Mouse (Mus musculus) limb, embryonic 15.5 days (tissue): ENCODE measurements around the gene Pou1f1. TPM values are rescaled to one million over a fixed set of nuclear protein-coding genes. Genes with fewer than 3 reads are reported as not detected.
A peak's percentile ranks its signal among the peaks of the same experiment; 100 is the strongest.

ENCODE experiments used
- ATAC-seq: fragments of 200-750 bp; cut with Nextera tagmentation; 2 replicates; pipeline ENCODE4 v1.8.0; 2017; ENCODE audit warnings: low read depth, moderate TSS enrichment; ENCODE audit not compliant: insufficient number of reproducible peaks, low FRiP score, low TSS enrichment
- H3K27ac ChIP-seq: fragments of 300-500 bp; sonication (generic); 2 replicates; pipeline ENCODE4 v1.5.1; 2015; ENCODE audit warnings: moderate library complexity, mild to moderate bottlenecking, inconsistent platforms
- H3K27me3 ChIP-seq: fragments of 300-500 bp; sonication (generic); 2 replicates; pipeline ENCODE4 v1.6.1; 2015; ENCODE audit warnings: inconsistent platforms
- H3K36me3 ChIP-seq: fragments of 300-500 bp; sonication (generic); 2 replicates; pipeline ENCODE4 v1.6.1; 2015; ENCODE audit warnings: inconsistent platforms
- H3K4me1 ChIP-seq: fragments of 300-500 bp; sonication (generic); 2 replicates; pipeline ENCODE4 v1.6.1; 2015; ENCODE audit warnings: inconsistent platforms
- H3K4me2 ChIP-seq: fragments of 300-500 bp; sonication (generic); 2 replicates; pipeline ENCODE4 v1.6.1; 2015; ENCODE audit warnings: mild to moderate bottlenecking, inconsistent platforms
- H3K4me3 ChIP-seq: fragments of 300-500 bp; sonication (generic); 2 replicates; pipeline ENCODE4 v1.5.1; 2015; ENCODE audit warnings: mild to moderate bottlenecking, inconsistent platforms
- H3K9ac ChIP-seq: fragments of 300-500 bp; sonication (generic); 2 replicates; pipeline ENCODE4 v1.6.1; 2015; ENCODE audit warnings: inconsistent platforms
- H3K9me3 ChIP-seq: fragments of 300-500 bp; sonication (generic); 2 replicates; pipeline ENCODE4 v1.6.1; 2016; ENCODE audit warnings: inconsistent platforms
- WGBS: fragments of 180-500 bp; shearing (Covaris S2); methylation state at CpG from one replicate; pipeline ENCODE4 v1.1.7; 2015; 5-methylcytosine and 5-hydroxymethylcytosine counted together
- polyA plus RNA-seq: library from polyadenylated mRNA; unstranded; fragments of >200 nt; fragmentation: Nextera tagmentation; extraction: Ambion mirVana; gene quantifications from 2 replicates; pipeline ENCODE4 v1.2.1, GENCODE M21; 2015

Pou1f1 gene
- polyA plus RNA-seq, 1 experiment from 2014 or later: 0.38 TPM

GRCm38 (mm10) chr16:65543676-65544293 lies 23.5 kb downstream of the Pou1f1 start:
- no peaks in the 10 kb centered on the region for H3K9me3 ChIP-seq
- no peak overlapping the region for H3K27ac ChIP-seq
- no peaks in the 10 kb centered on the region for H3K4me1 ChIP-seq
- H3K9ac ChIP-seq: no peak overlapping the region
- no peak for ATAC-seq
- no peak overlapping the region for H3K4me2 ChIP-seq
- H3K36me3 ChIP-seq: peaks cover 41% of the 10 kb centered on the region
- no peak overlapping the region for H3K4me3 ChIP-seq
- H3K27me3 ChIP-seq: no peaks in the 10 kb centered on the region
- WGBS: 78% methylated on average over 11 of the region's 11 CpGs

- Histone ChIP-seq H3K9me3 (no peaks in the 10 kb centered on the region), H3K27me3 (no peaks in the 10 kb centered on the region), H3K4me1 (no peaks in the 10 kb centered on the region), H3K4me3 (no peak overlapping the region), H3K36me3 (peaks cover 25% of the 10 kb centered on the region), H3K27ac (no peak overlapping the region), H3K9ac (no peak overlapping the region), H3K4me2 (no peak overlapping the region)
- no peak for ATAC-seq
- WGBS: 86% methylated on average over 7 of the region's 7 CpGs
Observed at GRCm38 (mm10) chr16:65548960-65549359, 28.6 kb downstream of the Pou1f1 start.

- ATAC-seq: no peak
- peaks cover 8% of the 10 kb centered on the region for H3K36me3 ChIP-seq
- no peak overlapping the region for H3K9ac ChIP-seq
- H3K9me3 ChIP-seq: no peaks in the 10 kb centered on the region
- H3K4me3 ChIP-seq: no peak overlapping the region
- WGBS: 65% methylated on average over 13 of the region's 13 CpGs
- no peak overlapping the region for H3K27ac ChIP-seq
- H3K4me2 ChIP-seq: no peak overlapping the region
- no peaks in the 10 kb centered on the region for H3K4me1 ChIP-seq
- H3K27me3 ChIP-seq: no peaks in the 10 kb centered on the region
Observed at GRCm38 (mm10) chr16:65550814-65551213, 30.5 kb downstream of the Pou1f1 start.

GRCm38 (mm10) chr16:65554267-65554666 lies 34.0 kb downstream of the Pou1f1 start:
- H3K4me1 ChIP-seq: no peaks in the 10 kb centered on the region; the same call in 1 of the 2 replicates
- no peaks in the 10 kb centered on the region for H3K27me3 ChIP-seq
- H3K27ac ChIP-seq: no peak overlapping the region
- H3K9me3 ChIP-seq: no peaks in the 10 kb centered on the region
- ATAC-seq: no peak
- H3K36me3 ChIP-seq: peaks cover 9% of the 10 kb centered on the region
- 80% methylated on average over 5 of the region's 5 CpGs for WGBS
- H3K9ac ChIP-seq: no peak overlapping the region
- H3K4me2 ChIP-seq: no peak overlapping the region
- H3K4me3 ChIP-seq: no peak overlapping the region

GRCm38 (mm10) chr16:65557369-65557768 lies 37.1 kb downstream of the Pou1f1 start:
- ATAC-seq: no peak
- Histone ChIP-seq H3K27ac (no peak overlapping the region), H3K4me3 (no peak overlapping the region), H3K9me3 (no peaks in the 10 kb centered on the region), H3K4me1 (peaks cover 9% of the 10 kb centered on the region), H3K27me3 (no peaks in the 10 kb centered on the region), H3K9ac (no peak overlapping the region), H3K4me2 (no peak overlapping the region), H3K36me3 (peaks cover 4% of the 10 kb centered on the region; the same call in 1 of the 2 replicates)
- 72% methylated on average over 5 of the region's 5 CpGs for WGBS

- no peak for ATAC-seq
Observed at GRCm38 (mm10) chr16:65559591-65559990, 39.3 kb downstream of the Pou1f1 start.

GRCm38 (mm10) chr16:65560996-65561962 lies 41.0 kb downstream of the Pou1f1 start:
- 3% methylated on average over 8 of the region's 8 CpGs for WGBS
- peaks cover 14% of the 10 kb centered on the region for H3K4me1 ChIP-seq
- peak overlapping the region; percentile 67 for H3K4me2 ChIP-seq
- peak overlapping the region; percentile 80; the same call in 1 of the 2 replicates for H3K27ac ChIP-seq
- H3K27me3 ChIP-seq: no peaks in the 10 kb centered on the region
- no peaks in the 10 kb centered on the region for H3K9me3 ChIP-seq
- H3K36me3 ChIP-seq: 0 out of 2 replicates have a peak, but pooled peaks cover 4% of the 10 kb centered on the region
- no peak for ATAC-seq
- H3K4me3 ChIP-seq: peak overlapping the region; percentile 98
- peak overlapping the region; percentile 95 for H3K9ac ChIP-seq

More at GRCm38 (mm10) chr16:65559591-65559990, 39.3 kb downstream of the Pou1f1 start:
- H3K36me3 ChIP-seq: 0 out of 2 replicates have a peak, but pooled peaks cover 4% of the 10 kb centered on the region
- H3K9me3 ChIP-seq: no peaks in the 10 kb centered on the region
- H3K4me2 ChIP-seq: no peak overlapping the region
- H3K4me3 ChIP-seq: no peak overlapping the region
- no peak overlapping the region for H3K9ac ChIP-seq
- no peak overlapping the region for H3K27ac ChIP-seq
- H3K27me3 ChIP-seq: no peaks in the 10 kb centered on the region
- peaks cover 14% of the 10 kb centered on the region for H3K4me1 ChIP-seq
- 71% methylated on average over 2 of the region's 2 CpGs for WGBS

GRCm38 (mm10) chr16:65561963-65562863 lies 41.9 kb downstream of the Pou1f1 start, which contains the start of gene Chmp2b:
Gene Chmp2b, minus strand, starts transcription at chr16:65562726.
- Histone ChIP-seq H3K4me3 (peak within 1 kb of the TSS; percentile 98), H3K9me3 (no peaks in the 10 kb centered on the region), H3K36me3 (0 out of 2 replicates have a peak, but pooled peaks cover 4% of the 10 kb centered on the region), H3K4me2 (peak within 1 kb of the TSS; percentile 67), H3K9ac (peak within 1 kb of the TSS; percentile 95), H3K27ac (peak within 1 kb of the TSS; percentile 80), H3K4me1 (peaks cover 14% of the 10 kb centered on the region), H3K27me3 (no peaks in the 10 kb centered on the region)
- WGBS: 0% methylated on average over 64 of the region's 69 CpGs
- peak; percentile 79 for ATAC-seq

- Histone ChIP-seq H3K9ac (peak overlapping the region; percentile 95), H3K36me3 (0 out of 2 replicates have a peak, but pooled peaks cover 4% of the 10 kb centered on the region), H3K9me3 (no peaks in the 10 kb centered on the region), H3K4me1 (peaks cover 14% of the 10 kb centered on the region), H3K27ac (no peak overlapping the region), H3K4me2 (peak overlapping the region; percentile 67), H3K27me3 (no peaks in the 10 kb centered on the region), H3K4me3 (peak overlapping the region; percentile 98)
- ATAC-seq: 0 out of 2 replicates have a peak, but pooled peaks have one; percentile 37
- WGBS: under 1% methylated on average over 10 of the region's 10 CpGs
Observed at GRCm38 (mm10) chr16:65562864-65563206, 42.5 kb downstream of the Pou1f1 start.

GRCm38 (mm10) chr16:65564306-65564705 lies 44.0 kb downstream of the Pou1f1 start:
- Histone ChIP-seq H3K27me3 (no peaks in the 10 kb centered on the region), H3K9me3 (no peaks in the 10 kb centered on the region), H3K27ac (no peak overlapping the region), H3K4me1 (peaks cover 14% of the 10 kb centered on the region), H3K9ac (no peak overlapping the region), H3K36me3 (no peaks in the 10 kb centered on the region), H3K4me2 (no peak overlapping the region), H3K4me3 (no peak overlapping the region)
- 31% methylated on average over 8 of the region's 8 CpGs for WGBS
- ATAC-seq: no peak

GRCm38 (mm10) chr16:65564951-65565350 lies 44.6 kb downstream of the Pou1f1 start:
- no peaks in the 10 kb centered on the region for H3K9me3 ChIP-seq
- H3K27ac ChIP-seq: no peak overlapping the region
- peaks cover 8% of the 10 kb centered on the region; the same call in 1 of the 2 replicates for H3K4me1 ChIP-seq
- no peaks in the 10 kb centered on the region for H3K36me3 ChIP-seq
- H3K4me2 ChIP-seq: no peak overlapping the region
- WGBS: 76% methylated on average over 1 of the region's 1 CpGs
- H3K4me3 ChIP-seq: no peak overlapping the region
- no peaks in the 10 kb centered on the region for H3K27me3 ChIP-seq
- ATAC-seq: no peak
- H3K9ac ChIP-seq: no peak overlapping the region
